ENCODE assay signal across 9 mouse cellular contexts in genomic region chr3:59175234-59175633, GRCm38 (mm10). TPM values are rescaled to one million over a fixed set of nuclear protein-coding genes. Genes with fewer than 3 reads are reported as not detected.
DNase-seq lines count a peak whose midpoint lies in the region; ATAC-seq and TF ChIP-seq lines count a peak whose summit lies in the region.
"Had no signal": no experiment of that assay in that cellular context is flagged by ENCODE, and none has a peak within 500 bp of the region (broad histone marks: within the 10 kb centered on the region; RNA-seq: fewer than 3 reads in every experiment).

No protein-coding gene starts in this region.

- TF ChIP-seq CTCF in gastrocnemius, adult 2 months (IDR thresholded peaks at IDR 0.05), result peak; percentile 71
- peak; percentile 96 for TF ChIP-seq CTCF in stomach, postnatal 0 days (IDR thresholded peaks at IDR 0.05; ENCODE audit: low read depth)

- H3K9ac ChIP-seq in midbrain, embryonic 12.5 days (replicated peaks), result no peak overlapping the region
- no peak overlapping the region for H3K9ac ChIP-seq in stomach, postnatal 0 days (ENCODE audit: low read length)

- DNase-seq in gastrocnemius, adult 2 months, result no peak
- no peak for DNase-seq in gastrocnemius, postnatal 25 days
- DNase-seq in NIH3T3 (ENCODE audit: low read depth), result peak; percentile 89
- peak; percentile 57 for DNase-seq in heart, postnatal 4 days
- peak; percentile 52 to 64 for DNase-seq in layer of hippocampus, postnatal 14 days (ENCODE audit: low spot score in 2 of 2)
- peak; percentile 24 for DNase-seq in stomach, postnatal 0 days (ENCODE audit: low spot score)

- peak; percentile 70 for ATAC-seq in common myeloid progenitor, adult 5-6 weeks (replicated peaks; ENCODE audit: low read depth, poor library complexity, severe bottlenecking)
- peak; percentile 60; the same call in 1 of the 2 replicates for ATAC-seq in midbrain, embryonic 12.5 days (ENCODE audit: low FRiP score, low read depth)
- no peak for ATAC-seq in stomach, postnatal 0 days (ENCODE audit: low FRiP score, low TSS enrichment)

- intact Hi-C loops in gastrocnemius, adult 2 months (cut with DNase I), result no loop called here

- no peaks in the 10 kb centered on the region for H3K9me3 ChIP-seq in midbrain, embryonic 12.5 days
- H3K9me3 ChIP-seq in stomach, postnatal 0 days (ENCODE audit: control insufficient read depth, low read length), result no peaks in the 10 kb centered on the region

- H3K4me3 ChIP-seq in gastrocnemius, adult 2 months, result no peak overlapping the region
- H3K4me3 ChIP-seq in midbrain, embryonic 12.5 days, result no peak overlapping the region
- H3K4me3 ChIP-seq in stomach, postnatal 0 days (ENCODE audit: low read depth, low read length), result no peak overlapping the region

- 46% methylated on average over 5 of the region's 5 CpGs for WGBS in midbrain, embryonic 12.5 days
- 22% methylated on average over 5 of the region's 5 CpGs for WGBS in stomach, postnatal 0 days

- no peak overlapping the region for H3K27ac ChIP-seq in gastrocnemius, adult 2 months
- no peak overlapping the region for H3K27ac ChIP-seq in midbrain, embryonic 12.5 days (replicated peaks)
- no peak overlapping the region for H3K27ac ChIP-seq in stomach, postnatal 0 days (replicated peaks)

- no peak for TF ChIP-seq EP300 in stomach, postnatal 0 days (optimal IDR thresholded peaks at IDR 0.05)

- H3K4me1 ChIP-seq in midbrain, embryonic 12.5 days, result no peaks in the 10 kb centered on the region
- no peaks in the 10 kb centered on the region for H3K4me1 ChIP-seq in stomach, postnatal 0 days (replicated peaks; ENCODE audit: control insufficient read depth, insufficient read depth)

- no peak overlapping the region for H3K4me2 ChIP-seq in midbrain, embryonic 12.5 days (replicated peaks)
- H3K4me2 ChIP-seq in stomach, postnatal 0 days (replicated peaks; ENCODE audit: low read depth), result no peak overlapping the region

- no peaks in the 10 kb centered on the region for H3K36me3 ChIP-seq in midbrain, embryonic 12.5 days
- no peaks in the 10 kb centered on the region for H3K36me3 ChIP-seq in stomach, postnatal 0 days (ENCODE audit: control insufficient read depth, insufficient read depth, low read length)

- no peaks in the 10 kb centered on the region for H3K27me3 ChIP-seq in midbrain, embryonic 12.5 days
- no peaks in the 10 kb centered on the region for H3K27me3 ChIP-seq in stomach, postnatal 0 days (ENCODE audit: control insufficient read depth, insufficient read depth, low read length)

RNA-seq across cellular contexts. Expression of gene Gpr87, which starts 19.7 kb away (rescaled TPM):
- total RNA-seq in gastrocnemius, adult 2 months (2021), result not detected
- total RNA-seq in gastrocnemius, postnatal 25 days (2021), result not detected
- total RNA-seq in common myeloid progenitor, adult 5-6 weeks (2017), result 0.14 TPM in 1 of 2 replicates, not detected in the other
- total RNA-seq in heart, postnatal 4 days (2021), result not detected
- total RNA-seq in layer of hippocampus, postnatal 14 days (2021), result not detected
- polyA plus RNA-seq in midbrain, embryonic 12.5 days (2016; fragmentation: Nextera tagmentation; extraction: Ambion mirVana), result 0.17 TPM in 1 of 2 replicates, not detected in the other
- 46.9 and 49.3 TPM in 2 replicates for polyA plus RNA-seq in stomach, postnatal 0 days (2015; fragmentation: Nextera tagmentation; extraction: Ambion mirVana)
- total RNA-seq: layer of hippocampus, postnatal 25 days had no signal

RNA-seq across cellular contexts. Expression of gene P2ry14, which starts 21.8 kb away (rescaled TPM):
- 1 to 10 TPM; 1.0 to 1.8 TPM for total RNA-seq in gastrocnemius, adult 2 months (2021)
- 1 to 10 TPM; 1.3 to 2.1 TPM for total RNA-seq in gastrocnemius, postnatal 25 days (2021)
- 18.9 and 22.0 TPM in 2 replicates for total RNA-seq in common myeloid progenitor, adult 5-6 weeks (2017)
- 1 to 10 TPM; 1.4 to 1.6 TPM for total RNA-seq in heart, postnatal 4 days (2021)
- total RNA-seq in layer of hippocampus, postnatal 14 days (2021), result 1 to 10 TPM; 2.8 to 3.1 TPM
- 2.4 and 3.8 TPM in 2 replicates for polyA plus RNA-seq in midbrain, embryonic 12.5 days (2016; fragmentation: Nextera tagmentation; extraction: Ambion mirVana)
- 9.8 and 13.4 TPM in 2 replicates for polyA plus RNA-seq in stomach, postnatal 0 days (2015; fragmentation: Nextera tagmentation; extraction: Ambion mirVana)

RNA-seq across cellular contexts. Expression of gene P2ry13, which starts 35.4 kb away (rescaled TPM):
- under 1 TPM; 0.17 to 0.36 TPM for total RNA-seq in gastrocnemius, adult 2 months (2021)
- total RNA-seq in gastrocnemius, postnatal 25 days (2021), result under 1 TPM; 0.13 to 0.41 TPM
- total RNA-seq in common myeloid progenitor, adult 5-6 weeks (2017), result 0.58 and 0.91 TPM in 2 replicates
- under 1 TPM; 0.29 to 0.57 TPM for total RNA-seq in heart, postnatal 4 days (2021)
- 10 to 100 TPM; 11.4 to 11.5 TPM for total RNA-seq in layer of hippocampus, postnatal 14 days (2021)
- 0.75 and 0.84 TPM in 2 replicates for polyA plus RNA-seq in midbrain, embryonic 12.5 days (2016; fragmentation: Nextera tagmentation; extraction: Ambion mirVana)
- polyA plus RNA-seq in stomach, postnatal 0 days (2015; fragmentation: Nextera tagmentation; extraction: Ambion mirVana), result 1.6 and 1.7 TPM in 2 replicates

Comparison
In these comparisons a context has a peak if more than half of its experiments do, and no peak if none do; other contexts are left out.
1. DNase-seq: peak in NIH3T3 (single experiment), heart, postnatal 4 days (single experiment), layer of hippocampus, postnatal 14 days (2 of 2) and stomach, postnatal 0 days (single experiment); none in gastrocnemius, adult 2 months (single experiment) and gastrocnemius, postnatal 25 days (single experiment).